Mouse (Mus musculus) bone marrow macrophage, adult 2 months (primary cell): ENCODE results near the gene Fam131c. TPM values are rescaled to one million over a fixed set of nuclear protein-coding genes. Genes with fewer than 3 reads are reported as not detected.

Experiments
- H3K27ac ChIP-seq: 2 replicates; pipeline ENCODE4 v1.5.1; 2012; ENCODE audit warnings: low read depth, low read length; ENCODE audit not compliant: insufficient read depth
- H3K4me1 ChIP-seq: 2 replicates; pipeline ENCODE4 v1.6.1; 2012; ENCODE audit warnings: low read length; ENCODE audit not compliant: control insufficient read depth, insufficient read depth
- H3K4me3 ChIP-seq: 2 replicates; pipeline ENCODE4 v1.5.1; 2012; ENCODE audit warnings: mild to moderate bottlenecking, low read length, moderate library complexity; ENCODE audit not compliant: insufficient read depth
- CTCF ChIP-seq: IDR thresholded peaks from 2 replicates; pipeline ENCODE4 v1.5.1; 2012; ENCODE audit warnings: low read depth, mild to moderate bottlenecking, low read length, moderate library complexity
- POLR2A ChIP-seq: IDR thresholded peaks from 2 replicates; pipeline ENCODE4 v1.6.1; 2012; ENCODE audit warnings: mild to moderate bottlenecking, low read depth, low read length, borderline replicate concordance
- polyA plus RNA-seq: library from polyadenylated mRNA; stranded (reverse); fragments of >200 nt; gene quantifications from 2 replicates; pipeline ENCODE4 v1.2.4, GENCODE M21; 2012; ENCODE audit not compliant: missing spikeins, insufficient read depth, insufficient read length

The Fam131c gene
- polyA plus RNA-seq, result not detected in 2 replicates

DNA sequence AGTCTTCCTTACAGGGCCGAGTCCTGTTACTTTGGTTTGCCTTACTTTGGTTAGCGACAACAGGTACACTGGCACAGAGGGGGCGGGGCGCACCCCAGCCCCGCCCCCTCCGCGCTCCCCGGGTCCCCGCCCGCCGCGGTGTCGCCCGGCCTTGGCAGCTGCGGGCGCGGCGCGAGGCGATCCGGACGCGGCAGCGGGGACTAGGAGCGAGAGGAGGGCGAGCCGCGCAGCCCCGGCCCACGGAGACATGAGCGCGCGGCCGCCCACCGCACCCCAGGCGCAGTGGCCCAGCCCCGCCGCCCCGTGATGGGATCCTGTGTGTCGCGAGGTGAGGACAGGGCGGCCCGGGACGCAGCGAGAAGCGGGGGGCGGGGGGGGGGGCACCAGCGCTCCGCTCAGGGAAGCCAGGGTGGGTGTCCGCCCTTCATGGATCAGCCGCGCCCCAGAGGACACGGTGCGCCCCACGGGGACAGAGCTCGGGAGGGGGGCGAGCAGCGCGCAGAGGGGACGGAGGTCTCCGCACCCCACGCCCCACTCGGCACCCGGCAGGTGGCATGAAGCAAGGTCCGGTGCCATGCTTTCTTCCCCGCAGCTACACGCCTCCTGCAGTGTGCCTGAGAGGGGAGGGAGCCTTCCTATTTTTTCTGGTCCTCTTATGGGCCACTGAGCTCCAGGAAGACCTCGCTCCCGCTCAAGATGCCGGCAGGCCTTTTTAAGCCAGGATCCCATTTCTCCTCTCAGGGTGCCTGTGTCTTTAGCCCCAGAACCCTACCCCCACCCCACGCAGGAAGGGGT, at the start of gene Fam131c:
Gene Fam131c (plus strand): TSS at position 224 of the 795 bp plus-strand sequence.
- no peak for TF ChIP-seq POLR2A
- TF ChIP-seq CTCF, result no peak
- no peak within 1 kb of the TSS for H3K27ac ChIP-seq
- no peak within 1 kb of the TSS; the same call in 1 of the 2 replicates for H3K4me3 ChIP-seq
- no peaks in the 10 kb centered on the region for H3K4me1 ChIP-seq

DNA sequence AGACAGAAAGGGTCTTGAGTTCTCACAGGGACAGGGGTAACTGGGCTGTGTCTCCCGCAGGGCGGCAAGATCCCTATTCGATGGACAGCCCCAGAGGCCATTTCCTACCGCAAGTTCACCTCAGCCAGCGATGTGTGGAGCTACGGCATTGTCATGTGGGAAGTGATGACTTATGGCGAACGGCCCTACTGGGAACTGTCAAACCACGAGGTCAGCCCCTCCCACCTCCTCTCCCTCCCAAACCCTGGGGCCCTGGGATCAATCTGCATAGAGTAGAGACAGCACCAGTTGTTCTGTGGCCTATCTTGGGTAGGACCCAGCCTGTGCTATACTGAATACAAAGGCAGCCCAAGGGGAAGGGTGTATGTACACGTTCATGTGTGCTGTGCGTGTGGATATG, 45.5 kb upstream of the Fam131c start:
- Histone ChIP-seq H3K4me1 (no peaks in the 10 kb centered on the region), H3K27ac (no peak overlapping the region), H3K4me3 (no peak overlapping the region)
- no peak for TF ChIP-seq CTCF
- no peak for TF ChIP-seq POLR2A

DNA sequence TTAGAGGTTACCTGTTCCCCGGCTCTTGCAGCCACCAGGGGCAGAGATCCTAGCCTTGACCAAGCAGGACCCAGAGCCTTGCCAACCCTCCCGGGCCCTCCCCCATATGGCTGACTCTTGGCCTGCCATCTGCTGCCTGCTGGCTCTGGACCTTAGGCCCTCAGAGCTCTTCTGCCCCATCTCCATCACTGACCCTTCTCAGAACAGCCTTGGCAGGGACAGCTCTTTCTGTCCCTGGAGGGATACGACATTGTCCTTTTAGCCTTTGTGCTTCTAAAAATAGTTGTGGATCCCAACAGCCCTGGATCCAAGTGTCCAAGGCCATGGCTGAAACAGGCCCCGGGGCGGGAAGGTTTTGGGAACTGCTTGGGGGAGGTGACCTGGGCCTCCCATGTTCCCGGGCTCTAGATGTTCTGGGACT, 43.2 kb upstream of the Fam131c start:
- no peak for TF ChIP-seq CTCF
- no peak for TF ChIP-seq POLR2A
- Histone ChIP-seq H3K4me3 (no peak overlapping the region), H3K4me1 (no peaks in the 10 kb centered on the region), H3K27ac (no peak overlapping the region)

DNA sequence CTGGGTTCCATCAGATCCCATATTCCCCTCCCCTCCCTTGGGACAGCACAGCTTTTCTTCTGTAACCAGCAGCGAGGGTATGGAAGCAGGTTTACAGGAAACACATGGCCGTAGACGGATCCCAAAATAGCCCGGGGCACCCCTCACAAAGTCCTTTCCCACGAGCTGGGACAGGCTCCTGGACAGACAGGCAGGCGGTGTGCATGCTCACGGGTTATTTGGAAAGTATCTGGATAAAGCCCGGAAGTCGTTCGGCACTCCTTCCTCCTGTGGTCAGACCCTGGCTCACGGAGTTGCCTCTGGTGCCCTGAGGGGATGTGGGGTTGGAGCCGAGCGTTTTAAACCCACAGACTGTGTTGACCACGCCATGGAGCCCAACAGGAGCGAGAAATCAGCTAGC, 42.4 kb upstream of the Fam131c start:
- H3K4me1 ChIP-seq, result no peaks in the 10 kb centered on the region
- TF ChIP-seq CTCF (no peak), POLR2A (no peak)
- no peak overlapping the region for H3K27ac ChIP-seq
- no peak overlapping the region for H3K4me3 ChIP-seq

DNA sequence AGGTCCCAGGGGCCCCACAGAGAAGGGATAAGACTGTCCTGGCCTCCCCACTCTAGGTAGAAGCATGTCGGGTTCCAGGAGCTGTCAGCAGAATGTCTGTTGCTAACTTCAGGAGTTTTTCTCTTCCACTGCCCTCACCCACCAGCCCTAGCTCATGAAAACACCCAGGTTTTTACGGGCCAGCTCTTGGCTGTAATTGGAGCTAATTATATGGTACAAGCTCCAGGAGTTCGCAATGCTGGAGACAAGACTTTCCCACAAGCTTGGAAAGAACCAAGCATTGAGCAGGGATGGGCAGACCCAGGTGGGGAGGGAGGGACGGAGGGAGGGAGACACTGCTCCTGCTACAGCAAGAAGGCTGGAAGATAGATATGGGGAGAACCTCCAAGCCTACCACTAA, 40.9 kb upstream of the Fam131c start:
- H3K4me1 ChIP-seq, result no peaks in the 10 kb centered on the region
- H3K27ac ChIP-seq, result no peak overlapping the region
- H3K4me3 ChIP-seq, result no peak overlapping the region
- TF ChIP-seq CTCF, result no peak
- no peak for TF ChIP-seq POLR2A

DNA sequence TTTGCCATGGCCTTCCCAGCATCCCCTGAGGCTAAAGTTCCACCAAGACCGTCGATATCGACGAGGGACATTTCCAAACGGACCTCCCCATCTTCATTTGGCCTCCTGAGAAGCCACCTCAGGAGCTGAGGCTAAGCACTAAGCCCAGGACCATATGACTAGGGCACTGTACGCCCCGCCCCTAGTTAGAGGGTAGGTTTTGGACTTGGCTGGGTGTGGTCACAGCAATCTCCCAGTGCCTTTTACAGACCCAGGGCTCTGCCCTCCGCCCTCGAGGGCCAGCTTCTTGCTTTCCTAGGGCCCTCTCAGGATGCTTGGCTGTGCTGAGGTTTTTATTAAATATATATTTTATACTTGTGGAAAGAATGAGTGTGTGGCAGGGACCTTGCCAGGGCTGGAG, 39.3 kb upstream of the Fam131c start:
- Histone ChIP-seq H3K27ac (no peak overlapping the region), H3K4me3 (no peak overlapping the region), H3K4me1 (no peaks in the 10 kb centered on the region)
- TF ChIP-seq CTCF, result no peak
- no peak for TF ChIP-seq POLR2A

DNA sequence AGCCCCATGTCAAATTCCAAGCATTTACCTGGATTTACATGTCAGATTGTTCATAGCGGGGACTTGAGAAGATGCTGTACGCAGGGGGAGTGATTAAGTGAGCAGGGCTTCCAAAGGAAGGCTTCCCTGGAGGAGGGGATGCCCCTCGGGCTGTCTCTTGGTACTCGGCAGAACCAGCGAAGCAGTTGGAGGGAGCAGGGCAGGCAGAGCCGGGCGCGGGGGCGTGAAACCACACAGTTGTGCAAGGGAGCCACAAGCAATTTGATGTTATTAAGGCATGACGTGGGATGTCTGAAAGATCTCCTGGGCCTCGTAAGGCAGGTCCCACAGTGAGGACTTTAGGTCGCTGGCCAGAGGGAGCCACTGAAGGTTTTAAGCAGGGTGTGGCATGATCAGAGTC, 38.1 kb upstream of the Fam131c start:
- no peak overlapping the region for H3K4me3 ChIP-seq
- no peaks in the 10 kb centered on the region for H3K4me1 ChIP-seq
- TF ChIP-seq CTCF (no peak), POLR2A (no peak)
- H3K27ac ChIP-seq, result no peak overlapping the region

DNA sequence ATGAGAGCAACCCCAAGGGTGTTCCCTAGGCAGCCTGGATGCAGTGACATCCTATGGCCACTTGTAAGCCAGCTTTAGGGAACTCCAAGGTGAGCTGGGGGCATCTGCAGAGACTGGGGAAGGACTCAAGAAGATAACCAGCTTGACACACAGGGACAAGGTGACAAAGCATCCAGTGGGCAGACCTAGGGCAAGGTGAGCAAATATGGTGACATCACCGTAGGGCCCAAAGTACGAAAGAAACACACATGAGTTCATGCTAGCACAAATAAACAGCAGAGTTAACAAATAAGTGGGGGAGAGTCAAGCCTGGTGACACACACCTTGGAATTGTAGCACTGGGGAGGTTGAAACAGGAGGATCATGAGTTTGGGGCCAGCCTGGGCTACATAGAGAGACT, 36.6 kb upstream of the Fam131c start:
- TF ChIP-seq POLR2A (no peak), CTCF (no peak)
- no peaks in the 10 kb centered on the region for H3K4me1 ChIP-seq
- H3K27ac ChIP-seq, result no peak overlapping the region
- no peak overlapping the region for H3K4me3 ChIP-seq

DNA sequence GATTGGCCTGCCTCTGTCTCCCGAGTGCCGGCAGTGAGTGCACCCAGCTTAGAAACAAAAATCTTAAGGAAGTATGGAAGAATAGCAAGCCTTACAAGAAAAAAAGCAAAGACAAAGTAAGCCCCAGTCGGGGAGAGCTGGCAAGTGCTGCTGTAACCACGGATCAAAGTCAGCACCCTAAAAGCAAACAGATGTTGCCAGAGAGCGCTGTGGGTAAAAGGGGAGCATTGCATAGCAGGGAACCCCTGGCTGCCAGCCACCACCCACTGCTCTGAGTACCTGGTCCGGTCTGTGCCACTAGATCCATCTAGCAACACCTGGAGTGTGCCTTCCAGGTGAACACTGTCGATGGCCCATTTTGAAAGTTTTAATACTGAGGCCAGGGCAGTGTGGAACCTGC, 35.8 kb upstream of the Fam131c start:
- TF ChIP-seq CTCF, result no peak
- TF ChIP-seq POLR2A, result no peak
- Histone ChIP-seq H3K4me1 (no peaks in the 10 kb centered on the region), H3K4me3 (no peak overlapping the region), H3K27ac (no peak overlapping the region)

DNA sequence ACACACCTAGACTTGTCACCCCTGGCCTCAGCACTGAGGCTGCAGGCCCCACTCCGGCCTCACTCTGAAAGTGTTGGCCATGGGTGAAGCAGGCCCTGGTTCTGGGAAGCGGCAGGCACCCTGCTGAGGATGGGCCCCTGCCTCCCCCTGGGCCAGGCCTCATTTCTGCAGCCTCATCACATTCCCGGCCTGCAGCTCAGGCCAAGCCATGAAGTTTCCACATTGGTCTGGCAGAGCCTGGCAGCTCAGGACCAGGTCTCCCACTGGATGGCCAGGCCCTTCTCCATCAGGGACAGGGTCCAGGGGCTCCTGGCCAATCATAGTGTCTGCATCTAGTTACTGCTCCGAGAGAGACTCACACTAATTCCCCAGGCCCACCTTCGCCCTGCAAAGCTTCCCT, 33.3 kb upstream of the Fam131c start:
- TF ChIP-seq POLR2A, result no peak
- TF ChIP-seq CTCF, result no peak
- Histone ChIP-seq H3K4me3 (no peak overlapping the region), H3K27ac (no peak overlapping the region), H3K4me1 (no peaks in the 10 kb centered on the region)
